Mouse (Mus musculus): ENCODE measurements around the gene Art3.

DNA sequence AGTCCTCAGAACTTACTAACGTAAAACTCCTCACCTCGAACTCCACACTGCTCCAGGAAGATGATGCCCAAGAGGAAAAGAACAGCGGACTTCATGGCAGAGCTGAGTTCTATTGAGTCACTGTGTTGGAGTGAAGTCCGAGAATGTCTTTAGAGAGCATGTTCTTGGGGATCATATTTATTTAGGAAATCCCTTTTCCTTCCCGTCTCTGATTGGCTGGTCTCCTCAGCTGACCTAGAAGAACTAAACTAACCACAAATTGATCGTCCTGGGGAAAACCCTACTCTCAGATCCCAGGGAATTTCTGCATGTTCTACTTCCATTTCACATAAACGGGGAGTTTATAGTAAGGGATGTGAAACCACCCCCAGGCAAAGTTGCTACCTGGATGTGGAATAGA lies 3.7 kb upstream of the Art3 start, which contains the start of gene Cxcl9:
- no peak for TF ChIP-seq CTCF (IDR thresholded peaks at IDR 0.05)
- TF ChIP-seq EP300 (IDR thresholded peaks at IDR 0.05): no peak
